Mouse (Mus musculus) kidney, adult 2 months (tissue): ENCODE data around the gene Lrrc74a.

Experiments
- CTCF ChIP-seq: fragments of 200-500 bp; conservative IDR thresholded peaks from 2 replicates; pipeline ENCODE4 v1.5.1; 2011; ENCODE audit warnings: low read depth, mild to moderate bottlenecking, control low read depth, low read length, moderate library complexity, mixed read lengths; ENCODE audit not compliant: insufficient read depth, insufficient read length
- POLR2A ChIP-seq: fragments of 200-500 bp; IDR thresholded peaks from one replicate; pipeline ENCODE4 v1.6.1; 2011; ENCODE audit warnings: low read depth, low read length, control low read depth

GRCm38 (mm10) chr12:86775561-86776280 lies 41.6 kb downstream of the Lrrc74a start:
- TF ChIP-seq POLR2A (no peak), CTCF (no peak)
